ENCODE assay signal across 28 mouse cellular contexts in the genomic region with DNA sequence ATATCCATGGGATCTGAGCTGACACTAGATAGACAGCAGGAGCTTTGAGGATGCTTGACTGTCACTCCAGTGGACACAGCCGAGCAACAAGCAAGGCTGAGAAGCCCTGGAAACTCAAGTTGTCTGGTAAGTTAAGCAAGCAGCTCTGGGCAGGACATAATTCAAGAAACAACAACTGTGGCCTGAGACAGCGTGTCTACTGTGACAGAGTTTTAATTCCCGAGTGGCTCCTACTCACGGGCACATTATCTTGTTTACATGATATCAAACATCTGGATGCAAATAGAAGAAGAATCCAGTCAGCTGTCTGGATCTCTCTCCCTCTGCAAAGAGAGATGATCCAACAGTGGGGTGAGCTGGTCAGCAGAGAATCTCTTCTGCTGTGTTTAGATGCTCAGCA. TPM values are rescaled to one million over a fixed set of nuclear protein-coding genes. Genes with fewer than 3 reads are reported as not detected.
A peak's percentile ranks its signal among the peaks of the same experiment; 100 is the strongest.
DNase-seq lines count a peak whose midpoint lies in the region; ATAC-seq lines count a peak whose summit lies in the region.
"Had no signal": no experiment of that assay in that cellular context is flagged by ENCODE, and none has a peak within 500 bp of the region (broad histone marks: within the 10 kb centered on the region; RNA-seq: fewer than 3 reads in every experiment).

No protein-coding gene starts in this region.

- H3K4me3 ChIP-seq in heart, embryonic 11.5 days (ENCODE audit: low read depth, low read length), result no peak overlapping the region
- no peak overlapping the region for H3K4me3 ChIP-seq in midbrain, embryonic 11.5 days (ENCODE audit: low read depth, low read length)
- H3K4me3 ChIP-seq in midbrain, embryonic 10.5 days, result no peak overlapping the region
- H3K4me3 ChIP-seq: forebrain, embryonic 10.5 days; forebrain, embryonic 13.5 days; heart, adult 2 months; heart, embryonic 15.5 days; hindbrain, embryonic 10.5 days; hindbrain, embryonic 13.5 days had no signal

- DNase-seq in heart, adult 18-20 months, result peak; percentile 32 to 48
- no peak for DNase-seq in heart, adult 8-10 months (ENCODE audit: low spot score)
- peak; percentile 10 for DNase-seq in heart, postnatal 4 days
- DNase-seq in kidney, postnatal 10 days, result peak; percentile 16
- DNase-seq in kidney, adult 9 months, result no peak
- peak; percentile 79 for DNase-seq in midbrain, embryonic 11.5 days (ENCODE audit: low spot score, missing footprints)
- no peak for DNase-seq in midbrain, embryonic 10.5 days (ENCODE audit: low spot score)
- DNase-seq: adrenal gland, postnatal 10 days; adrenal gland, postnatal 36 days; B cell, adult 2 months; cerebellum, adult 18-20 months; cerebellum, adult 9-10 months; cerebellum, postnatal 14 days; gastrocnemius, postnatal 14 days; heart, postnatal 14 days; kidney, adult 11 months had no signal

- no peaks in the 10 kb centered on the region for H3K36me3 ChIP-seq in heart, embryonic 11.5 days (ENCODE audit: control insufficient read depth, insufficient read depth, low read length)
- H3K36me3 ChIP-seq in midbrain, embryonic 11.5 days (ENCODE audit: control insufficient read depth, insufficient read depth, low read length), result no peaks in the 10 kb centered on the region
- no peaks in the 10 kb centered on the region for H3K36me3 ChIP-seq in midbrain, embryonic 10.5 days
- H3K36me3 ChIP-seq: forebrain, embryonic 10.5 days; G1E; heart, embryonic 15.5 days; hindbrain, embryonic 10.5 days; hindbrain, embryonic 13.5 days had no signal

- H3K27me3 ChIP-seq in heart, embryonic 11.5 days (ENCODE audit: control insufficient read depth, insufficient read depth, low read length), result no peaks in the 10 kb centered on the region
- H3K27me3 ChIP-seq in midbrain, embryonic 11.5 days (ENCODE audit: control insufficient read depth, insufficient read depth, low read length), result no peaks in the 10 kb centered on the region
- H3K27me3 ChIP-seq in midbrain, embryonic 10.5 days (ENCODE audit: low read depth, poor library complexity, severe bottlenecking), result no peaks in the 10 kb centered on the region
- H3K27me3 ChIP-seq: CH12.LX; forebrain, embryonic 13.5 days; heart, embryonic 15.5 days; hindbrain, embryonic 13.5 days; Patski had no signal

- no peak overlapping the region for H3K4me2 ChIP-seq in heart, embryonic 11.5 days
- H3K4me2 ChIP-seq in midbrain, embryonic 11.5 days, result no peak overlapping the region
- H3K4me2 ChIP-seq: forebrain, embryonic 13.5 days; heart, embryonic 15.5 days; hindbrain, embryonic 13.5 days had no signal

- WGBS in heart, embryonic 11.5 days (ENCODE audit: insufficient replicate concordance), result 60% methylated on average over 4 of the region's 4 CpGs
- WGBS in midbrain, embryonic 11.5 days, result 85% methylated on average over 4 of the region's 4 CpGs
- 79% methylated on average over 4 of the region's 4 CpGs for WGBS in midbrain, embryonic 10.5 days

- no peak overlapping the region for H3K9ac ChIP-seq in heart, embryonic 11.5 days (ENCODE audit: low read depth, low read length)
- no peak overlapping the region for H3K9ac ChIP-seq in midbrain, embryonic 11.5 days (ENCODE audit: low read length)
- H3K9ac ChIP-seq: forebrain, embryonic 13.5 days; heart, embryonic 15.5 days; hindbrain, embryonic 13.5 days had no signal

- H3K9me3 ChIP-seq in heart, embryonic 11.5 days (replicated peaks; ENCODE audit: control insufficient read depth, low read length), result no peaks in the 10 kb centered on the region
- no peaks in the 10 kb centered on the region for H3K9me3 ChIP-seq in midbrain, embryonic 11.5 days (ENCODE audit: control insufficient read depth, low read length)
- no peaks in the 10 kb centered on the region for H3K9me3 ChIP-seq in midbrain, embryonic 10.5 days (replicated peaks)
- H3K9me3 ChIP-seq: forebrain, embryonic 10.5 days; forebrain, embryonic 13.5 days; G1E; heart, embryonic 15.5 days; hindbrain, embryonic 10.5 days; hindbrain, embryonic 13.5 days had no signal

- H3K4me1 ChIP-seq in heart, embryonic 11.5 days (ENCODE audit: control insufficient read depth, insufficient read depth, low read length), result no peaks in the 10 kb centered on the region
- no peaks in the 10 kb centered on the region for H3K4me1 ChIP-seq in midbrain, embryonic 11.5 days (ENCODE audit: control insufficient read depth, insufficient read depth, low read length)
- H3K4me1 ChIP-seq in midbrain, embryonic 10.5 days, result no peaks in the 10 kb centered on the region
- H3K4me1 ChIP-seq: forebrain, embryonic 10.5 days; forebrain, embryonic 13.5 days; heart, embryonic 15.5 days; hindbrain, embryonic 10.5 days; hindbrain, embryonic 13.5 days had no signal

- H3K27ac ChIP-seq in heart, embryonic 11.5 days (ENCODE audit: low read depth, low read length), result no peak overlapping the region
- H3K27ac ChIP-seq in midbrain, embryonic 11.5 days (ENCODE audit: low read depth, low read length), result no peak overlapping the region
- no peak overlapping the region for H3K27ac ChIP-seq in midbrain, embryonic 10.5 days (replicated peaks)
- H3K27ac ChIP-seq: forebrain, embryonic 10.5 days; forebrain, embryonic 13.5 days; heart, adult 2 months; heart, embryonic 15.5 days; hindbrain, embryonic 10.5 days; hindbrain, embryonic 13.5 days had no signal

- ATAC-seq in heart, embryonic 11.5 days (replicated peaks; ENCODE audit: insufficient number of reproducible peaks, low FRiP score, low TSS enrichment), result no peak
- no peak for ATAC-seq in midbrain, embryonic 11.5 days (ENCODE audit: low FRiP score)
- ATAC-seq: forebrain, embryonic 13.5 days; forebrain, embryonic 16.5 days; hindbrain, embryonic 16.5 days; Patski had no signal

RNA-seq across cellular contexts. Expression of a gene that starts 19.0 kb away (rescaled TPM):
- 10 to 100 TPM; 11.4 to 14.5 TPM for total RNA-seq in heart, adult 18-20 months (2021)
- 10 to 100 TPM; 11.2 to 23.3 (median 17.7) TPM for total RNA-seq in heart, adult 8-10 months (2022)
- 1 to 10 TPM; 8.4 to 9.0 TPM for total RNA-seq in heart, postnatal 4 days (2021)
- 1.3 and 1.8 TPM in 2 replicates for polyA plus RNA-seq in heart, embryonic 11.5 days (2014; fragmentation: Nextera tagmentation; extraction: Ambion mirVana)
- 0.46 and 0.52 TPM in 2 replicates for polyA plus RNA-seq in midbrain, embryonic 11.5 days (2014; fragmentation: Nextera tagmentation; extraction: Ambion mirVana)
- 0.84 and 2.0 TPM in 2 replicates for polyA plus RNA-seq in midbrain, embryonic 10.5 days (2016; fragmentation: Nextera tagmentation; extraction: Ambion mirVana)
- total RNA-seq: CH12.LX had no signal
- polyA plus RNA-seq: G1E had no signal

Comparison
In these comparisons a context has a peak if more than half of its experiments do, and no peak if none do; other contexts are left out.
1. DNase-seq: peak in heart, adult 18-20 months (2 of 2), heart, postnatal 4 days (single experiment), kidney, postnatal 10 days (single experiment) and midbrain, embryonic 11.5 days (single experiment); none in heart, adult 8-10 months (single experiment), kidney, adult 9 months (single experiment) and midbrain, embryonic 10.5 days (single experiment).